Mouse (Mus musculus): ENCODE data around the gene Sipa1l3. TPM values are rescaled to one million over a fixed set of nuclear protein-coding genes. Genes with fewer than 3 reads are reported as not detected.

The Sipa1l3 gene
- polyA plus RNA-seq, 1 experiment from 2014 or later: 17.4 TPM

GRCm38 (mm10) chr7:29411216-29411816 lies 107.1 kb downstream of the Sipa1l3 start:
- ATAC-seq (ENCODE audit: low FRiP score, low TSS enrichment): no peak
- no peak overlapping the region for H3K27ac ChIP-seq (ENCODE audit: low read depth, low read length)
- H3K9me3 ChIP-seq (ENCODE audit: control insufficient read depth, low read length): no peaks in the 10 kb centered on the region
- H3K27me3 ChIP-seq (ENCODE audit: control insufficient read depth, insufficient read depth, low read length): no peaks in the 10 kb centered on the region
- H3K4me3 ChIP-seq (ENCODE audit: low read length): no peak overlapping the region
- H3K36me3 ChIP-seq (ENCODE audit: control insufficient read depth, insufficient read depth, low read length): no peaks in the 10 kb centered on the region
- no peaks in the 10 kb centered on the region for H3K4me1 ChIP-seq (ENCODE audit: control insufficient read depth, insufficient read depth, low read length)
- no peak overlapping the region for H3K4me2 ChIP-seq (replicated peaks; ENCODE audit: low read depth, low read length)
- H3K9ac ChIP-seq (ENCODE audit: low read depth, low read length): no peak overlapping the region
- WGBS: 78% methylated on average over 4 of the region's 4 CpGs

- no peaks in the 10 kb centered on the region for H3K4me1 ChIP-seq (ENCODE audit: control insufficient read depth, insufficient read depth, low read length)
- 88% methylated on average over 8 of the region's 8 CpGs for WGBS
- no peaks in the 10 kb centered on the region for H3K27me3 ChIP-seq (ENCODE audit: control insufficient read depth, insufficient read depth, low read length)
- no peak overlapping the region for H3K27ac ChIP-seq (ENCODE audit: low read depth, low read length)
- no peaks in the 10 kb centered on the region for H3K36me3 ChIP-seq (ENCODE audit: control insufficient read depth, insufficient read depth, low read length)
- H3K9ac ChIP-seq (ENCODE audit: low read depth, low read length): no peak overlapping the region
- H3K9me3 ChIP-seq (ENCODE audit: control insufficient read depth, low read length): no peaks in the 10 kb centered on the region
- no peak overlapping the region for H3K4me2 ChIP-seq (replicated peaks; ENCODE audit: low read depth, low read length)
- H3K4me3 ChIP-seq (ENCODE audit: low read length): no peak overlapping the region
- ATAC-seq (ENCODE audit: low FRiP score, low TSS enrichment): no peak; the same call in 1 of the 2 replicates
These were observed 108.0 kb downstream of the Sipa1l3 start for GRCm38 (mm10) chr7:29410402-29410801.

GRCm38 (mm10) chr7:29406855-29407254 lies 111.6 kb downstream of the Sipa1l3 start:
- H3K27ac ChIP-seq (ENCODE audit: low read depth, low read length): no peak overlapping the region
- 83% methylated on average over 4 of the region's 4 CpGs for WGBS

GRCm38 (mm10) chr7:29404126-29404525 lies 114.3 kb downstream of the Sipa1l3 start:
- Histone ChIP-seq H3K27me3 (ENCODE audit: control insufficient read depth, insufficient read depth, low read length) (no peaks in the 10 kb centered on the region), H3K4me3 (ENCODE audit: low read length) (no peak overlapping the region), H3K27ac (ENCODE audit: low read depth, low read length) (no peak overlapping the region), H3K4me1 (ENCODE audit: control insufficient read depth, insufficient read depth, low read length) (no peaks in the 10 kb centered on the region), H3K9ac (ENCODE audit: low read depth, low read length) (no peak overlapping the region), H3K36me3 (ENCODE audit: control insufficient read depth, insufficient read depth, low read length) (peaks cover 12% of the 10 kb centered on the region; the same call in 1 of the 2 replicates), H3K9me3 (ENCODE audit: control insufficient read depth, low read length) (no peaks in the 10 kb centered on the region), H3K4me2 (replicated peaks; ENCODE audit: low read depth, low read length) (no peak overlapping the region)
- 94% methylated on average over 2 of the region's 2 CpGs for WGBS
- ATAC-seq (ENCODE audit: low FRiP score, low TSS enrichment): no peak

More at GRCm38 (mm10) chr7:29406855-29407254, 111.6 kb downstream of the Sipa1l3 start:
- Histone ChIP-seq H3K4me1 (ENCODE audit: control insufficient read depth, insufficient read depth, low read length) (no peaks in the 10 kb centered on the region), H3K9me3 (ENCODE audit: control insufficient read depth, low read length) (no peaks in the 10 kb centered on the region), H3K27me3 (ENCODE audit: control insufficient read depth, insufficient read depth, low read length) (no peaks in the 10 kb centered on the region), H3K4me2 (replicated peaks; ENCODE audit: low read depth, low read length) (no peak overlapping the region), H3K4me3 (ENCODE audit: low read length) (no peak overlapping the region), H3K9ac (ENCODE audit: low read depth, low read length) (no peak overlapping the region), H3K36me3 (ENCODE audit: control insufficient read depth, insufficient read depth, low read length) (no peaks in the 10 kb centered on the region)
- no peak for ATAC-seq (ENCODE audit: low FRiP score, low TSS enrichment)

GRCm38 (mm10) chr7:29402015-29402414 lies 116.4 kb downstream of the Sipa1l3 start:
- Histone ChIP-seq H3K27me3 (ENCODE audit: control insufficient read depth, insufficient read depth, low read length) (no peaks in the 10 kb centered on the region), H3K4me2 (replicated peaks; ENCODE audit: low read depth, low read length) (no peak overlapping the region), H3K4me3 (ENCODE audit: low read length) (no peak overlapping the region), H3K9me3 (ENCODE audit: control insufficient read depth, low read length) (no peaks in the 10 kb centered on the region), H3K27ac (ENCODE audit: low read depth, low read length) (no peak overlapping the region), H3K9ac (ENCODE audit: low read depth, low read length) (no peak overlapping the region), H3K4me1 (ENCODE audit: control insufficient read depth, insufficient read depth, low read length) (no peaks in the 10 kb centered on the region), H3K36me3 (ENCODE audit: control insufficient read depth, insufficient read depth, low read length) (peaks cover 14% of the 10 kb centered on the region; the same call in 1 of the 2 replicates)
- WGBS: 92% methylated on average over 4 of the region's 4 CpGs
- no peak for ATAC-seq (ENCODE audit: low FRiP score, low TSS enrichment)

- Histone ChIP-seq H3K36me3 (ENCODE audit: control insufficient read depth, insufficient read depth, low read length) (peaks cover 25% of the 10 kb centered on the region; the same call in 1 of the 2 replicates), H3K4me2 (replicated peaks; ENCODE audit: low read depth, low read length) (no peak overlapping the region), H3K4me3 (ENCODE audit: low read length) (no peak overlapping the region), H3K4me1 (ENCODE audit: control insufficient read depth, insufficient read depth, low read length) (no peaks in the 10 kb centered on the region), H3K27ac (ENCODE audit: low read depth, low read length) (no peak overlapping the region), H3K27me3 (ENCODE audit: control insufficient read depth, insufficient read depth, low read length) (no peaks in the 10 kb centered on the region), H3K9me3 (ENCODE audit: control insufficient read depth, low read length) (no peaks in the 10 kb centered on the region), H3K9ac (ENCODE audit: low read depth, low read length) (no peak overlapping the region)
- no peak for ATAC-seq (ENCODE audit: low FRiP score, low TSS enrichment)
- 95% methylated on average over 8 of the region's 8 CpGs for WGBS
These were observed 118.0 kb downstream of the Sipa1l3 start for GRCm38 (mm10) chr7:29400451-29400850.

- no peak overlapping the region for H3K4me2 ChIP-seq (replicated peaks; ENCODE audit: low read depth, low read length)
- no peak for ATAC-seq (ENCODE audit: low FRiP score, low TSS enrichment)
- H3K27me3 ChIP-seq (ENCODE audit: control insufficient read depth, insufficient read depth, low read length): no peaks in the 10 kb centered on the region
- no peaks in the 10 kb centered on the region for H3K4me1 ChIP-seq (ENCODE audit: control insufficient read depth, insufficient read depth, low read length)
- 94% methylated on average over 9 of the region's 9 CpGs for WGBS
- no peak overlapping the region for H3K9ac ChIP-seq (ENCODE audit: low read depth, low read length)
- peaks cover 37% of the 10 kb centered on the region; the same call in 1 of the 2 replicates for H3K36me3 ChIP-seq (ENCODE audit: control insufficient read depth, insufficient read depth, low read length)
- no peak overlapping the region for H3K27ac ChIP-seq (ENCODE audit: low read depth, low read length)
- H3K4me3 ChIP-seq (ENCODE audit: low read length): no peak overlapping the region
- no peaks in the 10 kb centered on the region for H3K9me3 ChIP-seq (ENCODE audit: control insufficient read depth, low read length)
These were observed 119.4 kb downstream of the Sipa1l3 start for GRCm38 (mm10) chr7:29399056-29399455.

- WGBS: 84% methylated on average over 3 of the region's 3 CpGs
- Histone ChIP-seq H3K9ac (ENCODE audit: low read depth, low read length) (no peak overlapping the region), H3K4me2 (replicated peaks; ENCODE audit: low read depth, low read length) (no peak overlapping the region), H3K36me3 (ENCODE audit: control insufficient read depth, insufficient read depth, low read length) (peaks cover 38% of the 10 kb centered on the region; the same call in 1 of the 2 replicates), H3K4me3 (ENCODE audit: low read length) (no peak overlapping the region), H3K27ac (ENCODE audit: low read depth, low read length) (no peak overlapping the region), H3K4me1 (ENCODE audit: control insufficient read depth, insufficient read depth, low read length) (no peaks in the 10 kb centered on the region), H3K9me3 (ENCODE audit: control insufficient read depth, low read length) (no peaks in the 10 kb centered on the region), H3K27me3 (ENCODE audit: control insufficient read depth, insufficient read depth, low read length) (no peaks in the 10 kb centered on the region)
- ATAC-seq (ENCODE audit: low FRiP score, low TSS enrichment): no peak
These were observed 121.0 kb downstream of the Sipa1l3 start for GRCm38 (mm10) chr7:29397486-29397885.

GRCm38 (mm10) chr7:29396943-29397340 lies 121.5 kb downstream of the Sipa1l3 start:
- ATAC-seq (ENCODE audit: low FRiP score, low TSS enrichment): no peak
- Histone ChIP-seq H3K27ac (ENCODE audit: low read depth, low read length) (no peak overlapping the region), H3K27me3 (ENCODE audit: control insufficient read depth, insufficient read depth, low read length) (no peaks in the 10 kb centered on the region), H3K9ac (ENCODE audit: low read depth, low read length) (no peak overlapping the region), H3K4me3 (ENCODE audit: low read length) (no peak overlapping the region), H3K36me3 (ENCODE audit: control insufficient read depth, insufficient read depth, low read length) (peaks cover 38% of the 10 kb centered on the region; the same call in 1 of the 2 replicates), H3K9me3 (ENCODE audit: control insufficient read depth, low read length) (no peaks in the 10 kb centered on the region), H3K4me2 (replicated peaks; ENCODE audit: low read depth, low read length) (no peak overlapping the region), H3K4me1 (ENCODE audit: control insufficient read depth, insufficient read depth, low read length) (no peaks in the 10 kb centered on the region)
- 95% methylated on average over 16 of the region's 16 CpGs for WGBS

All from kidney, embryonic 14.5 days (tissue).